Mouse (Mus musculus) midbrain, embryonic 11.5 days (tissue): Measurements from ENCODE around the gene Nmt2. TPM values are rescaled to one million over a fixed set of nuclear protein-coding genes. Genes with fewer than 3 reads are reported as not detected.
A peak's percentile ranks its signal among the peaks of the same experiment; 100 is the strongest.

Source experiments
- ATAC-seq: fragments of 200-750 bp; cut with Nextera tagmentation; 2 replicates; pipeline ENCODE4 v1.8.0; 2017; ENCODE audit warnings: moderate TSS enrichment, moderate library complexity; ENCODE audit not compliant: low FRiP score
- DNase-seq: peaks from one replicate; pipeline ENCODE4 v3.0.0; 2015; ENCODE audit warnings: low spot score; ENCODE audit errors: missing footprints
- H3K27ac ChIP-seq: fragments of 300-500 bp; sonication (generic); 2 replicates; pipeline ENCODE4 v1.5.1; 2014; ENCODE audit warnings: low read depth, low read length
- H3K27me3 ChIP-seq: fragments of 300-500 bp; sonication (generic); 2 replicates; pipeline ENCODE4 v1.6.1; 2014; ENCODE audit warnings: mild to moderate bottlenecking, low read length, moderate library complexity, mixed read lengths; ENCODE audit not compliant: control insufficient read depth, insufficient read depth
- H3K36me3 ChIP-seq: fragments of 300-500 bp; sonication (generic); 2 replicates; pipeline ENCODE4 v1.6.1; 2014; ENCODE audit warnings: mild to moderate bottlenecking, low read length, moderate library complexity, mixed read lengths; ENCODE audit not compliant: control insufficient read depth, insufficient read depth
- H3K4me1 ChIP-seq: fragments of 300-500 bp; sonication (generic); 2 replicates; pipeline ENCODE4 v1.6.1; 2014; ENCODE audit warnings: low read length; ENCODE audit not compliant: control insufficient read depth, insufficient read depth
- H3K4me2 ChIP-seq: fragments of 300-500 bp; sonication (generic); 2 replicates; pipeline ENCODE4 v1.6.1; 2014; ENCODE audit warnings: mild to moderate bottlenecking, moderate library complexity
- H3K4me3 ChIP-seq: fragments of 300-500 bp; sonication (generic); 2 replicates; pipeline ENCODE4 v1.5.1; 2014; ENCODE audit warnings: low read depth, low read length
- H3K9ac ChIP-seq: fragments of 300-500 bp; sonication (generic); 2 replicates; pipeline ENCODE4 v1.6.1; 2014; ENCODE audit warnings: low read length
- H3K9me3 ChIP-seq: fragments of 300-500 bp; sonication (generic); 2 replicates; pipeline ENCODE4 v1.6.1; 2016; ENCODE audit warnings: low read length; ENCODE audit not compliant: control insufficient read depth
- WGBS: fragments of 180-500 bp; shearing (Covaris S2); extraction: QIAGEN DNeasy Blood & Tissue Kit; methylation state at CpG from one replicate; pipeline ENCODE4 v1.1.7; 2014; 5-methylcytosine and 5-hydroxymethylcytosine counted together
- polyA plus RNA-seq: library from polyadenylated mRNA; unstranded; fragments of >200 nt; fragmentation: Nextera tagmentation; extraction: Ambion mirVana; gene quantifications from 2 replicates; pipeline ENCODE4 v1.2.1, GENCODE M21; 2014

The Nmt2 gene
- 69.3 and 69.8 TPM in 2 replicates for polyA plus RNA-seq

DNA sequence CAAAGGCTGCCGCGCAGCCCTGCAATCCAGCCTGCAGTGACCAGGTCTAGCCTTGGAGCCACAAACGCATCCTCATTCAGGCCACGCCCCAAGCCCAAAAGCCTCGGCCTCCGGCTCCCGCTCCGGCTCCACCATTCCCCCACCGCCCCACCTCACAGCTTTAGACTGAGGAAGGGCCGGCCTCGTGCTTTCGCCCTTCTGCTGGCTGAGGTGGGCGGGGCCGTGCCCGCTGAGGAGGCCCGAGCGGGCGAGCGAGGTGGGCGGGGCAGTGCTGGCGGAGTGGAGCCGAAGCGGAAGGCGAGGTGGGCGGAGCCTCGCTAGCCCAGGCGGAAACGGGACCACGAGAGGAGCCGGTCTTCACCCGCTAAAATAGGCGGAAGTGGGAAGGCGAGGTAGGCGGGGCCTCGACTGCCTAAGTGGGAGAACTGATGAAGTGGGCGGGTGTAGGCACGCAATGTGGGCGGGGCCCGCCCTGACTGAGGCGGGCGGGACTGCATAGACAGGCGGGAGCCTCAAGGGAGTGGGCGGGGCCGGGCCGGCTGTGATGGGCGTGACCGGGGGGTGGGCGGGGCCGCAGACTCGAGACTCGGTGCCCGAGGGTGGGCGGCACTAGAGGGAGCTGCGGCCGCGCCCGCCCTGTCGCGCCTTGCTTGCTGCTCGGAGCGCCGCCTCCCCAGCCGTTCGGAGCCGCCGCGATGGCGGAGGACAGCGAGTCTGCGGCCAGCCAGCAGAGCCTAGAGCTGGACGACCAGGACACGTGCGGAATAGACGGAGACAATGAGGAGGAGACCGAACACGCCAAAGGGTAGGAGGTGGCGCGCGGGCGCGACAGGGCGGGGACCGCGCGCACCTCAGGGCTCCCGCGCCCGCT lies at the start of gene Nmt2:
Gene Nmt2 (plus strand): TSS at position 611 of the 871 bp plus-strand sequence.
- ATAC-seq (peak; percentile 97), DNase-seq (peak; percentile 100)
- Histone ChIP-seq H3K4me1 (peaks cover 11% of the 10 kb centered on the region), H3K9ac (peak within 1 kb of the TSS; percentile 75), H3K4me3 (peak within 1 kb of the TSS; percentile 61), H3K9me3 (no peaks in the 10 kb centered on the region), H3K36me3 (no peaks in the 10 kb centered on the region), H3K4me2 (peak within 1 kb of the TSS; percentile 83), H3K27me3 (no peaks in the 10 kb centered on the region), H3K27ac (peak within 1 kb of the TSS; percentile 69)
- WGBS = under 1% methylated on average over 81 of the region's 88 CpGs

DNA sequence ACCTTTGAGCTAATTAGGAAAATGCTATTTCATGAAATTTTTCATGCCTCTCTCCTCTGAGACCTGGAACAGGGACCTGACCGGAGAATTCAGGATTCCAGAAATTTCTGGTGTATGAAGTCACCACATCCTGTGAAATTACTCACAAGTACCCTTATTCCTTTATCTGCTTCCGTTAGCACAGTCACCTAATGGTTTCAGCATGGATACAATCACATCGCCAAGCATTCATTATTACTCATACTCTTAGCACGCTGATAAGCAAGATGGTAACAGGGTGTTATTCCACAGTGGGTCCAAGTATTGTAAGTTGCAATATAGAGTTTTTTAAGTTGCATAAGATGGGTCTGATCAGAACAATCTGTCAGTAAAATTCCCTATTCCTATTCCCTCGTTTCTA lies 44.8 kb upstream of the Nmt2 start:
- H3K36me3 ChIP-seq = no peaks in the 10 kb centered on the region
- H3K4me2 ChIP-seq = no peak overlapping the region
- H3K27ac ChIP-seq = no peak overlapping the region
- H3K9me3 ChIP-seq = no peaks in the 10 kb centered on the region
- ATAC-seq (no peak), DNase-seq (no peak)
- 81% methylated on average over 5 of the region's 5 CpGs for WGBS
- H3K4me3 ChIP-seq = no peak overlapping the region
- no peaks in the 10 kb centered on the region for H3K4me1 ChIP-seq
- H3K27me3 ChIP-seq = no peaks in the 10 kb centered on the region
- no peak overlapping the region for H3K9ac ChIP-seq

DNA sequence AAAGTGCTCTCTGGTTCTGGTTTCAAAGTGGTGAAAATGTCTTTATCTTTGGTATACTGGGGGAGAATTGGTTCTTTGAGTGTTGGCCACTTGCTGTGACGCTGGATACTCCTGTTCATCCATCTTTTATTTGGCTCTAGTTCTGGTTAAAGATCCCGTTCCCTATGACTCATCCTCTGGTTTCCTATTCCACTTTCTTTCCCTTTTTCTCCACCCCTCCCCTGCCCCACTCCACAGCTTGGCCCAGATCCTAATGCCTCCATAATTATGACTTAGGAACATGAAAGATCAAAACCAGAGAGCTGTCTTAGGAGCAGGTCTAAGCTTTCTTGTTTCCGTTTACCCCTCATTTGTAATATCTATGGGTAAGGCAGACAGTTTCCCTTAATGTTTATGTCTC lies 39.8 kb upstream of the Nmt2 start:
- Histone ChIP-seq H3K4me3 (no peak overlapping the region), H3K9ac (no peak overlapping the region), H3K4me2 (no peak overlapping the region), H3K4me1 (no peaks in the 10 kb centered on the region), H3K9me3 (no peaks in the 10 kb centered on the region), H3K36me3 (no peaks in the 10 kb centered on the region), H3K27me3 (no peaks in the 10 kb centered on the region), H3K27ac (no peak overlapping the region)
- no peak for ATAC-seq
- 77% methylated on average over 3 of the region's 3 CpGs for WGBS
- no peak for DNase-seq

DNA sequence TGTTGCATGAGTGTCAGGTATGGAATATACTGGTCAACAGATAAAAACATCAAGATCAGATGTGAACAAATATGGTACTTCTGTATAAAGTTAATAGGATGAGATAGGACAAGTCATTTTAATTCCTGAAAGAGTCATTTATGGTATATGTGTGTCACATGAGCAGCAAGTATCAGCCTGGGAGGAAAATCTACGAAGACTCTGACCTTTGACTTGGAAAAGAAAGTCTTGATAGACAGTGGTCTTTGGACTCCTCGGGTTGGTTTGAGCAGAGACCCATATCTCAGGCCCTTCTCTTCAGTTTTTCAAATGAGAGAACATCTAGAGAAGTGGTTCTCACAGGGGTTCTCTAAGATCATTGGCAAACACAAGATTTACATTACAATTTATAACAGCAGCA lies 32.7 kb upstream of the Nmt2 start:
- WGBS = 81% methylated on average over 2 of the region's 2 CpGs
- no peaks in the 10 kb centered on the region for H3K27me3 ChIP-seq
- no peaks in the 10 kb centered on the region for H3K36me3 ChIP-seq
- ATAC-seq = no peak
- no peak overlapping the region for H3K9ac ChIP-seq
- H3K4me3 ChIP-seq = no peak overlapping the region
- H3K4me1 ChIP-seq = no peaks in the 10 kb centered on the region
- no peak overlapping the region for H3K27ac ChIP-seq
- no peak for DNase-seq
- no peak overlapping the region for H3K4me2 ChIP-seq
- no peaks in the 10 kb centered on the region for H3K9me3 ChIP-seq

DNA sequence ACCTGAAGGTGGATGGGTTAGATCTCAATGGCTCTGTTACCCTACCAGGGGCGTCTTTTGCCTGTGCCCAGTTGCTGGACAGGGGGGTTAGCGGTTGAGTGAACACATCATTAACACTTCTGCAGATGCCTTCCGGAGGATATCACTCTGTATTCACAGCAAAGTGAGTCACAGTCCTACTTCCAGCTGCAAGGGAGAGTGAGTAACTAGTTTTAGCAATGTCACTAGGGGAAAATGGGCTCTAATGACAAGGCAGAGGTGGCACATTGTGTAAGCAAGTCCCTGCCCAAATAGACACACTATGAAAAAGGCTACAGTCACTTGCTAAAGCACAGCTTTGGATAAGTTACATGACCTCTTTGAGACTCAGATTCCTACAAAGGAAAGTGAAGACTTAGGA lies 17.5 kb upstream of the Nmt2 start:
- H3K27me3 ChIP-seq = no peaks in the 10 kb centered on the region
- WGBS = 85% methylated on average over 3 of the region's 3 CpGs
- H3K9me3 ChIP-seq = no peaks in the 10 kb centered on the region
- no peak overlapping the region for H3K9ac ChIP-seq
- no peaks in the 10 kb centered on the region for H3K36me3 ChIP-seq
- H3K27ac ChIP-seq = no peak overlapping the region
- no peak overlapping the region for H3K4me3 ChIP-seq
- H3K4me1 ChIP-seq = no peaks in the 10 kb centered on the region
- no peak overlapping the region for H3K4me2 ChIP-seq
- no peak for DNase-seq
- ATAC-seq = no peak

DNA sequence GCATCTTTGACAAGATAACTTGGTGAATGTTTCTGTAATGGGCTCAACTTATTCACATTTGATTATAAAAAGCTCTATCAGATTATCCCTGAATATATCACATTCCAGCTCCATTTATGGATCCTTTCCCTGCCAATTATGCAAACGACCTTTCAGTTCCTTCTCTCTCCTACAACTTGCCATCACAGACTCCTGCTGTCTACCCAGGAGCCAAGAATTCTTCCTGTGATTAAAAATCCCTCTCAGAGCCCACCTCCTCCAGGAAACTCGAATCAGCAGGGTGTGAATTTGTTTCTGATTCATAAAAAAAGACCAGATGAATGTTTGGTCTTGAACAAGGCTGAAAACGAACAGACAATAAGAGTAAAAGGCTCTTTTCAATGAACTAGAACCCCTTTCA lies 16.1 kb upstream of the Nmt2 start:
- H3K36me3 ChIP-seq = no peaks in the 10 kb centered on the region
- ATAC-seq (no peak), DNase-seq (no peak)
- H3K9me3 ChIP-seq = no peaks in the 10 kb centered on the region
- no peaks in the 10 kb centered on the region for H3K27me3 ChIP-seq
- no peaks in the 10 kb centered on the region for H3K4me1 ChIP-seq
- H3K27ac ChIP-seq = no peak overlapping the region
- no peak overlapping the region for H3K4me2 ChIP-seq
- 45% methylated on average over 3 of the region's 3 CpGs for WGBS
- no peak overlapping the region for H3K9ac ChIP-seq
- no peak overlapping the region for H3K4me3 ChIP-seq

DNA sequence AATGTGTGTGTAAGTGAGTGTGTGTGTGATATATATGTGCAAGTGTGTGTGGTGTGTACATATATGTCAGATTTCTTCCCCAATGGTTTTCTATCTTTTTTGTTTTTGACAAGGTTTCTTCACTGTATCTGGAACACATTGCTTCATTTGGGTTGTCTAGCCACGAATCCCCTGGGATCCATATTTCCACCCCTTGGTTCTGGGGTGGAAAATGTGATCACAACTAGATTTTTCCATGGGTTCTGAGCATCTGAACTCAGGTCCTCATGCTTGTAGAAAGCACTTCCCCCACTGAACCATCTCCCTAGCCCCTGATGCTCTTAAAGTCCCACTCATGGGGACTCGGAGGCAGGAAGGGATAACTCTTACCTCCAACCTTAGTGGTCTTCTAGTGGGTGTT lies 10.7 kb upstream of the Nmt2 start:
- DNase-seq = no peak
- H3K27me3 ChIP-seq = no peaks in the 10 kb centered on the region
- no peak overlapping the region for H3K4me3 ChIP-seq
- H3K36me3 ChIP-seq = no peaks in the 10 kb centered on the region
- no peak overlapping the region for H3K9ac ChIP-seq
- ATAC-seq = no peak
- WGBS = 90% methylated on average over 2 of the region's 2 CpGs
- H3K9me3 ChIP-seq = no peaks in the 10 kb centered on the region
- no peak overlapping the region for H3K4me2 ChIP-seq
- no peak overlapping the region for H3K27ac ChIP-seq
- H3K4me1 ChIP-seq = no peaks in the 10 kb centered on the region

DNA sequence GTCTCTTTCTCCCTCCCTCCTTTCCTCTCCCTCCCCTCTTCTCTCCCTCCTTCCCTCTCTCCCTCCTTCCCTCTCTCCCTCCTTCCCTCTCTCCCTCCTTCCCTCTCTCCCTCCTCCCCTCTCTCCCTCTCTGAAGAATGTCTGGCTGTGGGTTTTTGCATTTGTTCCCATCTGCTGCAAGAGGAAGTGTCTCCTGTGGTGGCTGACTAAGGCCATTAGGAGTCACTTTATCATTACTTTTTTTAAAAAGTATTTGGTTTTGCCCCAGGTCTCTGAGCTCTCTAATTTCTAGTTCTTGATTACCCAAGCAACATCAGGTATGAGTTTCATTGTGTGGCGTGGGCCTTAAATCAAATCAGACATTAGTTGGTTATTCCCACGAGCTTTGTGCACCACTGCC lies 7.9 kb upstream of the Nmt2 start:
- WGBS = 68% methylated on average over 2 of the region's 2 CpGs
- no peak for ATAC-seq

DNA sequence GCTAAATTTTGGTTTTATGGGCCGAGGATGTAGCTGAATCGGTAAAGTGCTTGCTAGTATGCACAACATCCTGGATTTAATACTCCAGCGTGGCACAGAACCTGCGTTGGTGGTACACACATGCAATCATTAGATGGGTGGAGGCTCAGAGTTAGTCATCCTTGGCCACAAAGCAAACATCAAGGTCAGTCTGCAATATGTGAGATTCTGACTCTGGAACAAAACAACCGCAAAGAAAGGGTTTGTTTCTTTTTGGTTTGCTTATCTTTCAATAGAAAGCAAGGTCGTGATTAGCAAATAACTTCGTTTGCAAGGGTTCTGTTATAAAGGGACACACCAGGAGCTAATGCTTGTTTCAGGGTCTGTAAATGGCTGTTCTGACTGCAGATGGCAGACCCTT lies 6.5 kb upstream of the Nmt2 start:
- H3K36me3 ChIP-seq = no peaks in the 10 kb centered on the region
- H3K27ac ChIP-seq = no peak overlapping the region
- no peaks in the 10 kb centered on the region for H3K27me3 ChIP-seq
- ATAC-seq (no peak), DNase-seq (no peak)
- no peaks in the 10 kb centered on the region for H3K9me3 ChIP-seq
- 84% methylated on average over 7 of the region's 7 CpGs for WGBS
- H3K4me3 ChIP-seq = no peak overlapping the region
- no peaks in the 10 kb centered on the region for H3K4me1 ChIP-seq
- H3K9ac ChIP-seq = no peak overlapping the region
- no peak overlapping the region for H3K4me2 ChIP-seq

More for the DNA sequence above, 7.9 kb upstream of the Nmt2 start:
- Histone ChIP-seq H3K9me3 (no peaks in the 10 kb centered on the region), H3K36me3 (no peaks in the 10 kb centered on the region), H3K4me3 (no peak overlapping the region), H3K4me2 (no peak overlapping the region), H3K27me3 (no peaks in the 10 kb centered on the region), H3K4me1 (no peaks in the 10 kb centered on the region), H3K9ac (no peak overlapping the region), H3K27ac (no peak overlapping the region)
- no peak for DNase-seq
